Mouse (Mus musculus) cortical plate, adult 2 months (tissue): ENCODE data around the gene Ehd2.

Experiments
- CTCF ChIP-seq: fragments of 200-500 bp; IDR thresholded peaks from 2 replicates; pipeline ENCODE4 v1.5.1; 2011; ENCODE audit warnings: mild to moderate bottlenecking, control low read depth, low read length; ENCODE audit not compliant: insufficient read depth; ENCODE audit errors: extremely low read depth
- POLR2A ChIP-seq: fragments of 200-500 bp; IDR thresholded peaks from 2 replicates; pipeline ENCODE4 v1.6.1; 2011; ENCODE audit warnings: mild to moderate bottlenecking, low read length, control low read depth; ENCODE audit not compliant: insufficient read depth; ENCODE audit errors: extremely low read depth

GRCm38 (mm10) chr7:15914252-15914651 lies 53.1 kb downstream of the Ehd2 start:
- no peak for TF ChIP-seq POLR2A
- peak; percentile 55; the same call in 1 of the 2 replicates for TF ChIP-seq CTCF
